Mouse (Mus musculus): ENCODE data around the gene Btnl4. TPM values are rescaled to one million over a fixed set of nuclear protein-coding genes. Genes with fewer than 3 reads are reported as not detected.
"Not testable (repeated sequence)": the region's sequence is repeated elsewhere in the genome, so short reads cannot be mapped to it uniquely, and the experiment has no call there.

Gene Btnl4
- polyA plus RNA-seq, 1 experiment from 2014 or later = not detected

- no peaks in the 10 kb centered on the region for H3K9me3 ChIP-seq (replicated peaks)
- no peaks in the 10 kb centered on the region for H3K4me1 ChIP-seq
- H3K27me3 ChIP-seq (replicated peaks) = peaks cover 18% of the 10 kb centered on the region
- no peak overlapping the region for H3K4me2 ChIP-seq
- no peak overlapping the region for H3K9ac ChIP-seq
- no peak for ATAC-seq
- no peaks in the 10 kb centered on the region for H3K36me3 ChIP-seq
- no peak overlapping the region for H3K27ac ChIP-seq
- no peak overlapping the region for H3K4me3 ChIP-seq
Observed at GRCm38 (mm10) chr17:34492796-34493195, 15.7 kb upstream of the Btnl4 start.

GRCm38 (mm10) chr17:34476427-34476826, 691 bp downstream of the Btnl4 start:
- ATAC-seq = no peak
- WGBS (ENCODE audit: insufficient replicate concordance) = 64% methylated on average over 1 of the region's 2 CpGs
- Histone ChIP-seq H3K27me3 (replicated peaks) (peaks cover 42% of the 10 kb centered on the region), H3K9me3 (replicated peaks) (no peaks in the 10 kb centered on the region), H3K9ac (no peak overlapping the region), H3K4me2 (no peak overlapping the region), H3K27ac (no peak overlapping the region), H3K36me3 (no peaks in the 10 kb centered on the region), H3K4me1 (no peaks in the 10 kb centered on the region), H3K4me3 (no peak overlapping the region)

- H3K27me3 ChIP-seq (replicated peaks) = peaks cover 48% of the 10 kb centered on the region
- ATAC-seq = no peak
- WGBS (ENCODE audit: insufficient replicate concordance) = 53% methylated on average over 3 of the region's 3 CpGs
- no peak overlapping the region for H3K27ac ChIP-seq
- no peaks in the 10 kb centered on the region for H3K4me1 ChIP-seq
- H3K4me3 ChIP-seq = no peak overlapping the region
- no peaks in the 10 kb centered on the region for H3K9me3 ChIP-seq (replicated peaks)
- no peak overlapping the region for H3K4me2 ChIP-seq
- H3K9ac ChIP-seq = no peak overlapping the region
- H3K36me3 ChIP-seq = no peaks in the 10 kb centered on the region
Observed at GRCm38 (mm10) chr17:34475060-34475459, 2.1 kb downstream of the Btnl4 start.

GRCm38 (mm10) chr17:34470491-34470890, 6.6 kb downstream of the Btnl4 start:
- no peaks in the 10 kb centered on the region for H3K9me3 ChIP-seq (replicated peaks)
- H3K4me1 ChIP-seq = no peaks in the 10 kb centered on the region
- H3K27ac ChIP-seq = no peak overlapping the region
- no peak for ATAC-seq
- 23% methylated on average over 2 of the region's 2 CpGs for WGBS (ENCODE audit: insufficient replicate concordance)
- peaks cover 68% of the 10 kb centered on the region for H3K27me3 ChIP-seq (replicated peaks)
- no peak overlapping the region for H3K9ac ChIP-seq
- H3K4me2 ChIP-seq = no peak overlapping the region
- no peak overlapping the region for H3K4me3 ChIP-seq
- H3K36me3 ChIP-seq = no peaks in the 10 kb centered on the region

GRCm38 (mm10) chr17:34465906-34466305, 11.2 kb downstream of the Btnl4 start:
- not testable (repeated sequence) for H3K4me2 ChIP-seq; H3K9me3 ChIP-seq (replicated peaks); H3K36me3 ChIP-seq; H3K9ac ChIP-seq; H3K27ac ChIP-seq; H3K4me3 ChIP-seq; H3K4me1 ChIP-seq; ATAC-seq
- peaks cover 31% of the 10 kb centered on the region; the same call in 1 of the 2 replicates for H3K27me3 ChIP-seq (replicated peaks)

GRCm38 (mm10) chr17:34459255-34459654, 17.9 kb downstream of the Btnl4 start:
- Histone ChIP-seq H3K9me3 (replicated peaks) (no peaks in the 10 kb centered on the region), H3K4me3 (no peak overlapping the region), H3K4me2 (no peak overlapping the region), H3K27me3 (replicated peaks) (0 out of 2 replicates have a peak, but pooled peaks cover 6% of the 10 kb centered on the region), H3K27ac (no peak overlapping the region), H3K4me1 (peaks cover 37% of the 10 kb centered on the region), H3K36me3 (no peaks in the 10 kb centered on the region), H3K9ac (no peak overlapping the region)
- 20% methylated on average over 3 of the region's 3 CpGs for WGBS (ENCODE audit: insufficient replicate concordance)
- ATAC-seq = peak; percentile 15; the same call in 1 of the 2 replicates

- Histone ChIP-seq H3K36me3 (no peaks in the 10 kb centered on the region), H3K4me1 (peaks cover 37% of the 10 kb centered on the region), H3K27me3 (replicated peaks) (0 out of 2 replicates have a peak, but pooled peaks cover 6% of the 10 kb centered on the region), H3K4me3 (no peak overlapping the region), H3K9me3 (replicated peaks) (no peaks in the 10 kb centered on the region), H3K27ac (peak overlapping the region; percentile 51), H3K4me2 (peak overlapping the region; percentile 36), H3K9ac (no peak overlapping the region)
- WGBS (ENCODE audit: insufficient replicate concordance) = 14% methylated on average over 4 of the region's 4 CpGs
- no peak for ATAC-seq
Observed at GRCm38 (mm10) chr17:34457668-34458067, 19.4 kb downstream of the Btnl4 start.

- Histone ChIP-seq H3K9me3 (replicated peaks) (no peaks in the 10 kb centered on the region), H3K36me3 (no peaks in the 10 kb centered on the region), H3K9ac (0 out of 2 replicates have a peak overlapping the region, but pooled peaks have one; percentile 6), H3K4me1 (peaks cover 40% of the 10 kb centered on the region), H3K27me3 (replicated peaks) (no peaks in the 10 kb centered on the region), H3K4me3 (no peak overlapping the region), H3K4me2 (peak overlapping the region; percentile 46), H3K27ac (peak overlapping the region; percentile 11; the same call in 1 of the 2 replicates)
- 9% methylated on average over 6 of the region's 6 CpGs for WGBS (ENCODE audit: insufficient replicate concordance)
- peak; percentile 85 for ATAC-seq
Observed at GRCm38 (mm10) chr17:34448473-34449041, 28.6 kb downstream of the Btnl4 start.

- WGBS (ENCODE audit: insufficient replicate concordance) = 77% methylated on average over 7 of the region's 7 CpGs
- no peak for ATAC-seq
- no peaks in the 10 kb centered on the region for H3K27me3 ChIP-seq (replicated peaks)
Observed at GRCm38 (mm10) chr17:34441990-34442389, 35.1 kb downstream of the Btnl4 start.

GRCm38 (mm10) chr17:34439795-34440194, 37.3 kb downstream of the Btnl4 start:
- ATAC-seq = no peak
- Histone ChIP-seq H3K27me3 (replicated peaks) (no peaks in the 10 kb centered on the region), H3K4me2 (no peak overlapping the region), H3K36me3 (no peaks in the 10 kb centered on the region), H3K9me3 (replicated peaks) (no peaks in the 10 kb centered on the region), H3K4me1 (no peaks in the 10 kb centered on the region), H3K9ac (no peak overlapping the region), H3K4me3 (no peak overlapping the region), H3K27ac (no peak overlapping the region)
- 22% methylated on average over 3 of the region's 3 CpGs for WGBS (ENCODE audit: insufficient replicate concordance)

More at GRCm38 (mm10) chr17:34441990-34442389, 35.1 kb downstream of the Btnl4 start:
- Histone ChIP-seq H3K27ac (no peak overlapping the region), H3K36me3 (no peaks in the 10 kb centered on the region), H3K9ac (no peak overlapping the region), H3K4me1 (peaks cover 4% of the 10 kb centered on the region; the same call in 1 of the 2 replicates), H3K4me2 (no peak overlapping the region), H3K4me3 (no peak overlapping the region), H3K9me3 (replicated peaks) (no peaks in the 10 kb centered on the region)

- 27% methylated on average over 1 of the region's 1 CpGs for WGBS (ENCODE audit: insufficient replicate concordance)
- H3K27me3 ChIP-seq (replicated peaks) = no peaks in the 10 kb centered on the region
- no peak overlapping the region for H3K4me3 ChIP-seq
- H3K9me3 ChIP-seq (replicated peaks) = no peaks in the 10 kb centered on the region
- H3K9ac ChIP-seq = no peak overlapping the region
- no peaks in the 10 kb centered on the region for H3K36me3 ChIP-seq
- no peaks in the 10 kb centered on the region for H3K4me1 ChIP-seq
- H3K27ac ChIP-seq = no peak overlapping the region
- ATAC-seq = no peak
- no peak overlapping the region for H3K4me2 ChIP-seq
Observed at GRCm38 (mm10) chr17:34438588-34438987, 38.5 kb downstream of the Btnl4 start.

GRCm38 (mm10) chr17:34437606-34438005, 39.5 kb downstream of the Btnl4 start:
- Histone ChIP-seq H3K9ac (no peak overlapping the region), H3K4me1 (no peaks in the 10 kb centered on the region), H3K4me2 (no peak overlapping the region), H3K27ac (no peak overlapping the region), H3K27me3 (replicated peaks) (no peaks in the 10 kb centered on the region), H3K9me3 (replicated peaks) (no peaks in the 10 kb centered on the region), H3K36me3 (no peaks in the 10 kb centered on the region), H3K4me3 (no peak overlapping the region)
- no peak for ATAC-seq
- WGBS (ENCODE audit: insufficient replicate concordance) = 28% methylated on average over 7 of the region's 7 CpGs

- ATAC-seq = no peak
- Histone ChIP-seq H3K27ac (no peak overlapping the region), H3K4me3 (no peak overlapping the region), H3K9me3 (replicated peaks) (no peaks in the 10 kb centered on the region), H3K36me3 (no peaks in the 10 kb centered on the region), H3K4me1 (no peaks in the 10 kb centered on the region), H3K9ac (no peak overlapping the region), H3K27me3 (replicated peaks) (no peaks in the 10 kb centered on the region), H3K4me2 (no peak overlapping the region)
- 32% methylated on average over 4 of the region's 4 CpGs for WGBS (ENCODE audit: insufficient replicate concordance)
Observed at GRCm38 (mm10) chr17:34437120-34437519, 40.0 kb downstream of the Btnl4 start.
